Mouse (Mus musculus) frontal cortex, postnatal 14 days (tissue): ENCODE results near the gene Anxa9.
A peak's percentile ranks its signal among the peaks of the same experiment; 100 is the strongest.

ENCODE experiments used
- DNase-seq, 2 experiments: peaks; one replicate each; pipeline ENCODE4 v3.0.0; 2022; ENCODE audit warnings: low spot score in 2 of 2

The Anxa9 gene

DNA sequence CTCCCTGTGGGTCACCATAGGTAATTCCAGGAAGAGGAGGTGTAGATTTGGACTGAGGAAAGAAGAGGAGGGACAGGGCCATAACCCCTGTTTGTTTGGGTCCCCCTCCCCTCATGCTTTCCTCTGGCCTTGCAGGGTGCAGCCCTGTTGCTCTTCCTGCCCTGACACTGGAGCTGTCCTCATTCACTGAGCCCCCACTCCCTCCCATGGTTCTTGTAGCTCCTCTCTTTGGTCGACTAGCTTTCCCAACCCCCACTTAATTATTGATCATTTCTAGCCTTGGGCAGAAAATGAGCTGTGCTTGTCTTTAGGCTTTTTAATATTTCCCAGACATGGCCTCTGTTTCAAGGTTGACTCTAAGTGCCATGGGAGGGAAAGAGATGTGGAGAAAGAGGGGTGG lies 22.9 kb downstream of the Anxa9 start:
- DNase-seq = no peak

DNA sequence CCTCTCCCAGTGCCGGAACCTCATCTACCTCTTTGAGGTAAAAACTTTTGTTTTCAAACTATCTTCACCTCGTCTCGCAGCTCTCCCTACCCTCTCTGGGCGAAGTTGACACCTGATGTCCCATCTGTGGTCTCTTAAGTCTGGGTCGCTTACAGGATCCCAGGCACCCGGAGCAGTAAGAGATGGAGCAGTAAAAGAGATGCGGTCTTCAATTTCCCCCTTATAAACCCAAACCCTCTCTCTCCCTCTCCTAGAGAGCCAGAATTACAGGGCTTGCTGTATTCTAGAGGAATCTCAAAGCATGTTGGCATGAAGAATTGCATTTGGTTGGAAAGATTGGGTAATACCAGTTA lies 23.4 kb downstream of the Anxa9 start:
- DNase-seq = no peak

DNA sequence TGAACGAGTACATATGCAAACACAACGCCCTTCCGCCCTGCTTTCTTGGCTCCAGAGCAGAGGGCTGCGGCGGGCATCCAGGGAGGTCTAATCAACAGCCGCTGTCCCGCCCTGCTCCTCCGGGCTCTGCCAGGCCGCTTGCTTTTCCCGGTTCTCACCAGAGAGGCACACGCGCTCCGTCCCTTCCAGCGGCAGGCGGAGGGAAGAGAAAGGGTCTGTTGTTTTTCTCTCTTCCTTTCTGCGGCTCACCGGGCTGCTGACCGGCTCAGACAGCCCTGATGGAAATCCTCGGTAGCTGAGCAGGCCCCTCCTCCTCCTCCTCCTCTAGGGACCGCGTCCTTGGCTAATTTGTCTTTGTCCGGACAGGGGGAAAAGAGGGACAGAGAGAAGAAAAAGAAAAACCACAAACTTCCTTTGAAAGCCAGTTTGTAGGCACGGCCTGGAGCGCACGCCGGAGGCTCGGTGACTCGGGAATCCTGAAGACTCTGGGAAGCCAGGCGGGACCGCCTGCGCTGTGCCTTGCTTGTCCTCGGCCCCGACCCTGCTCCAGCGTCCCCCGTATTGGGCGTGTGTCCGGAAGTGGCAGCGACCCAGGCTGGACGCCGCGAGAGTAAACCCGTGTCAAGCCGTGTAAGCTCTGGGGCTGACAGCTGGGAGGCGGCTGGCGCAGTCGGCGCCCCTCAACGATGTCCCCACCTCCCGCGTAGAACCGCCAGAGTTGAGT lies 23.9 kb downstream of the Anxa9 start:
- peak; percentile 56 to 63 for DNase-seq

DNA sequence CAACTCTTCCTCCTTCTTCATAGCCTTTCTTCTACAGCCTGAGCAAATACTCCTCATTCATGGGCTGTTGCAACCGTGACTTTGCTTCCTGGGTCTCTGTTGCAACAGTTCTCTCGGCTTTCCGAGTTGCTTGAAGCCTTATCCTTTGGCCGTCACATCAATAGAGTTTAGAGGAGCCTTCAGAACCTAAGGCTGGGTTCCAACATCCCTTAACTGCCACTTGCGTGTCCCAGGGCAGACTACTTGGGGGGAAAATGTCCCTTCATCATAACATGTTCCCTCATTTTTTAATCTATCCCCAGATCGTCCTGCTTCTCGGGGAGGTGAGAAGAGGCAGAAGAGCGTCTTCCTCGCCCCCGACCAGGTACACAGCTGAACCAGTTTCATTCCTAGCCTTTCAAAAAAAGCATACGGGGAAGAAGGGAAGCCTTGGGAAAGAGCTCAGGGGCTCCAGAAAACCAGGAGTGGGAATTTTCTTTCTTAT lies 24.6 kb downstream of the Anxa9 start:
- no peak for DNase-seq

DNA sequence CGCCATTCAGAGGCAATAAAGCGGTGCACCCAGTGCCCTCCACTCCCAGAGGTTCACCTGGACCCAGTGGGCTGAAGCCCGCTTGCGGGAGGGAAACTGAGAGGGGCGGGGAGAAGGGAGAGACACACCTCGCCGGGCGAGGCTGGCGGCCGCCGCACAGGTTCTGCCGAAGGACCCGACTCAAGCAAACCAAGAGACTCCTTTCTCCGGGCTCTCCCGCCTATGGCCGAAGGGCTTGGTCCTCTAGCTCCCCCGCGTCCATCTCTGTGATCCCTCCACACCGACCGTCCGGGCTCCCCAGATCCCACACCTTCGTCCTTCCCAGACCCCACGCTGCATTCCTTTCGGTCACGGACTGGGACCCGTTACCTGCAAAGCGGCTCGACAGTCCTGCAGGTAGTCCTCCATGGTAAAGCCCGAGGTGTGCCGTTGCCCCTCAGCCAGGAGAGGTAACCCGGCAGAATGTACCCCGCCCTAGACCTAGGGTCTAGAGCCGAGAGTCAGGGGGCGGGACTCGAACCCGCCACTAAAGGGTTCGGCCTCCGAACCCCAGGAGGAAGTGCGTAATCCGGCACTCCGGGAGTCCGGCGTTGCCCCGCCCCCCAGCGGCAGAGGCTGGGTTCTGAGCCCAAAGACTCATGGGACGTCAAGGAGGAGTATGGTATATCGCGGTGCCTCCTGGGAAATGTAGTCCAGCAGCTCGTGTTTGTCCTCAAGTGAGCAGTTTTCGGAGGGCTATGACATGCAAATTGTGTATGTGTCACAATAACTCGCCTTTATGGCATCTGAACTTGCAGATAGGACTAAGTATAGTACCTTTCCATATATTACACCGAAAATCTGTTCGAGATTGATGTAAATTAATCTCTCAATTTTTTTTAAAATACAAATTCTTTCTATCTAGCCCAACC lies 25.5 kb downstream of the Anxa9 start, which contains the start of the genes Mindy1 and Prune1:
Gene Mindy1, plus strand, starts transcription at position 130 of the 911 bp plus-strand sequence.
Gene Prune1, minus strand, starts transcription at position 861 of the 911 bp plus-strand sequence.
- peak; percentile 96 to 98 for DNase-seq

DNA sequence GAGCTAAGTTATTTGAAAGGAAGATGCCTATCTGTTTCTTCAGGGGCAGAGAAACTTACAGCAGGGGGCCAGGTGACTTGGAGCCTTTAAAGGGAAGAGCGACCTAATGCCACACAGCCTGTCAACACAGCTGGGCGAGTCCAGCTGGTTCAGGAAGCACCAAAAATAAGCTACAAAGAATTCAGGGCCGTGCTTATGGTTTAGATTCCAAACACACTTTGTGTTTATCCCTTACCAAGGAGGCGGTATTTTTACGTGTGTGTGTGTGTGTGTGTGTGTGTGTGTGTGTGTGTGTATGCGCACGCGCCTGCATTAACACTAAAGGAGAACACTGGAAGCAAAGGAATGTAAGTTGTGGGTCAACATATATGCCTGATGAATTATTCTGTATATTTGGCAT lies 26.2 kb downstream of the Anxa9 start:
- no peak for DNase-seq

DNA sequence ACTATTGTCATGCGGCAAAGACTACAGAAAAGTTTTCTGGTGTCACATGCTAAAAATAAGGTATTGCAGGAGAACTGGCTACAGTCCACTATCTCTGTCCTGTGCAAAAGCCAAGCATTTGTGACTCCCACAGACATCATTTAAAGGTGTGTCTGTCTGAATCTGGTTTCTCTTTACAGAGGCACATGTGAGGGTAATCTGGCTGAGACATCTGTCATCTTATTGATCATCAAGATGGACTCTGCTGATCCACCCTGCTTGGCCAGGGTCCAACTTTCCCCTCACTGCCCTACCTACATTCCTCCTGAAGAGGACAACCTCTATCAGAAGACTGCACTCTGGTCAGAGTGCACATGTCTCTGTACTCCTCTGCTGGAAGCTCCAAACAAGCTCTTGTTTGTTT lies 29.8 kb downstream of the Anxa9 start:
- DNase-seq = no peak

DNA sequence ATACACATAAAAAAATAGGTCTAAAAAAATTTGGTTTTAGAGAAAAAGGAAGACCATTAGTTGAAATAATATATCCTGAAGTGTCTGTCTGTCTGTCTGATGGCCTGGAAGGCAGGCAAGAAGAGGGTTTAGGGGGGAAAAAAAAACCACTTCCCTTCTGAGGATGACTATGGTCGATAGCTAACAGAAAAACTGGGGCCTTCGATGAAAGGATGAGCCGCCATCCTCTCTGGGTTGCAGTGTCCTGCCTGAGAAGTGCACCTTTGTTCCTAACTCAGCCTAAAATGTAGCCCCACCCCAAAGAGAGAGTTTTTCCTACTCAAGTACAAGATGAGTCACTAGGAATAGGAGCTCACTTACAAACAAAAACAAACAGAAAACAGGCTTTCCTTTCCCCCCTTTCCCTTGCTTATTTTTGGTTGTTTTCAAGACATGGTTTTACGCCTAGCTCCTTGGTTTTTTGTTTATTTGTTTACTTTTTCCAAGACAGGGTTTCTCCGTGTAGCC lies 30.5 kb downstream of the Anxa9 start:
- no peak for DNase-seq

DNA sequence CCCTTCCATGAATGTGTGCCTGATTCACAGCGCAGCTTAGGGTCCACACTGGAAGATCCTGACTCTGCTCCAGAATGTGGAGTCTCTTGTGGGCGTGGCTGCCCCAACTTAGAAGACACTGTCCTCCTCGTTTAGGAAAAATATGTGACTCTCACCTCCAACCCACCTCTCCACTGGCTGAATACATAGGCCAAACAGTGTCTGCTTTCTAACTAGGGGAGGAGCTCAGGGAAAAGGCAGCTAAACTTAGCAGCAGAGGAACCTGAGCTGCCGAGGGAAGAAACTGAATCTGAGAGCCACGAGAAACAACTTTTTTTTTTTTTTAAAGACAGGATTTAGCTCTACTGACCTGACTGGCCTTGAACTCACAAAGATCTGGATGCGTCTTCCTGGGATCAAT lies 31.8 kb downstream of the Anxa9 start:
- no peak for DNase-seq

DNA sequence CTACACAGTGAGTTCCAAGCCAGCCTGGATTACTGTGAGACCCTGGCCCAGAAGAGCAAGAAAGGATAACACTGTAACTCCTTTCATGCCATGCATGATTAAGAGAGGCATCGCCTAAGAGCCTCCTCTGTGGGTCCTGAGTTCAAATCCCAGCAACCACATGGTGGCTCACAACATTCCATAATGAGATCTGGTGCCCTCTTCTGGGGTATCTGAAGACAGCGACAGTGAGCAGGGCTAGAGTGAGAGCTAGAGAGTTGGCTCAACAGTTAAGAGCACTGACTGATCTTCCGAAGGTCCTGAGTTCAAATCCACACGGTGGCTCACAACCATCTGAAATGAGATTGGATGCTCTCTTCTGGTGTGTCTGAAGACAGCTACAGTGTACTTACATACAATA lies 32.5 kb downstream of the Anxa9 start:
- DNase-seq = no peak

DNA sequence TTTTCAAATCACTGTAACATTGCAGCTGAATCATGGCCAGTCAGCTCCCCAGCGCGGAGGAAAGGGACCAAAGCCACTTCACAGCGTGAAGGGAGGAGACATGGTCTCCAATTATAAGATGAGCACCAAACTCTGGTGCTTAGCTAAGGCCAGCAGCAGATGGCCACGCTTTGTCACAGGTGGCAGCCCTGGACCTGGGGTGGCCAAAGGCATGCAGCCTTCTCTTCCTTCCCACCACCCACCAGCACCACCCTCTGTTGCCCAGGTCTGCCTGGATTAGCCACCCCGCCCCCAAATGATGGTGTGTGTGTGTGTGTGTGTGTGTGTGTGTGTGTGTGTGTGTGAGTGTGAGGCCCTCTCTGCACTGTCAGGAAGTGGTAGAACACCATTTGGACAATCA lies 33.5 kb downstream of the Anxa9 start:
- DNase-seq = no peak

DNA sequence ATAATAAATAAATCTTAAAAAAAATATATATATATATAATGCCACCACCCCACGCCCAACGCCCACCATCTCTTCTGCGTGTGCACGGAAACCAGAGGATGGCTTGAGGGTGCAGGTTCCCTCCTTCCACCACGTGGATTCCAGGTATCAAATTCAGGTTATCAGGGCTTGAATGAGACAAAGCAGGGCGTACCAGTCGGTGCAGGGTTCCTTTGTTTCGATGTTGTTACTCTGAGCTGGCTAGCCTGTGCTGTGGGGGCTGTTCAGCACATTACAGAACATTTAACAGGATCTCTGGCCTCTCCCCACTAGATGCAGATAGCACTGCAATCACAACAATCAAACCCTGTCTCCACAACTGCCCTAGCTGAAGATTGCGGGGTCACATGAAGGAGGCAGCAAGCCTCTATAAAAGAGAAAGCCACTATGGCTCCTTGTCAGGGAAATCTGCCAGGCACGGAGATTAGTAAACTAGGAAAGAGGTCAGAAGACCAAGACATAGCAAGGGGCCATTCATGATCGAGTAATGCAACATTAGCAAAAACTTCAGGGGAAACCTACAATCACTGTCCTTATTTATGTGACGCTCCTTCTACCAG lies 36.1 kb downstream of the Anxa9 start:
- no peak for DNase-seq

DNA sequence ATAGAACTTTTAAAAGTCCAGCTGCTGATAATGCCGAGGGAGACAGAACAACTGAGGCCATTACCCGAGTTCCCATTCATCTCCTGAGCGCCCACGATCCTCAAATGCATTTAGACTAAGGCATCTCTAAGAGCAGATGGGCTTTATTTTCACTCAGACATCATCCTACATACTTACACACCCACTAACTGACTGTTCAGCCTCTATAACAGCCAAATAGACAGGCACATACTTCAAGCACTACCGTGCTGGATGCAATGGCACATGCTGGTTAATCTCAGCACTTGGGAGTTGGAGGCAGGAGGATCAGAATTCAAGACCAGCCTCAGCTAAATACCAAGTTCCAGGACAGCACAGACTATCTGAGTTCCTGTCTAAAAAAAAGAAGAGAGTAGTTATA lies 37.2 kb downstream of the Anxa9 start:
- no peak for DNase-seq

DNA sequence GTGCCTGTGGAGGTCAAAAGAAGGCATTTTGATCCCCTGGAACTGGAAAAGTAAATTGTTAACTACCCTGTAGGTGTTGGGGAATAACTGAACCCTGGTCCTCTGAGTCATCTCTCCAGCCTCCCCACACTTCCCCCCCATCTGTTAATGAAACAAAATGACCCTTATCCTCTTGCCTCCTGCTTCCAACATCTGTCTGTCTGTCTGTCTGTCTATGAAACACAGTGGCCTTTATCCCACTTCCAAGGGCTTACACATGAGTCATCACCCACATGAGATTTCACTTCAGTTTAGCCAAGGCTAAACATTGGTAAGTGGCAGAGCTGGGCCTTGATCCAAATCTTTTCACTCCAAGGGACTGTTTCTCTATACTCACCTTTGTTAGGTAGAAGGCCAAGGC lies 39.1 kb downstream of the Anxa9 start:
- no peak for DNase-seq

DNA sequence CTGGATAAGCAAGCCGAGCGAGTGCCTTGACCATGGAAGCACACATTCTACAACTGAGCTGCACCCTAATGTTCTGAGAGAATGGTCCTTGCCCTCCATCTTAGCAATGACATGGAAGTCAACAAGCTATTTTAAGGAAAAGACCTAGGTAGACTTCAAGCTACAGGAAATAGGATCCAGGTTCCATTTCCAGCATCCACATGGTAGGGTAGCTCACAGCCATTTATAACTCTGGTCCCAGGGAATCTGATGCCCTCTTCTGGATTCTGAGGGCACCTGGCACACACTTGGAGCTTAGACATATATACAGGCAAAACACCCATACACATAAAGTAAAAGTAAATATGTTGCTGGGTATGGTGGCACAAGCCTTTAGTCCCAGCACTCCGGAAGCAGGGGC lies 40.9 kb downstream of the Anxa9 start:
- DNase-seq = no peak

DNA sequence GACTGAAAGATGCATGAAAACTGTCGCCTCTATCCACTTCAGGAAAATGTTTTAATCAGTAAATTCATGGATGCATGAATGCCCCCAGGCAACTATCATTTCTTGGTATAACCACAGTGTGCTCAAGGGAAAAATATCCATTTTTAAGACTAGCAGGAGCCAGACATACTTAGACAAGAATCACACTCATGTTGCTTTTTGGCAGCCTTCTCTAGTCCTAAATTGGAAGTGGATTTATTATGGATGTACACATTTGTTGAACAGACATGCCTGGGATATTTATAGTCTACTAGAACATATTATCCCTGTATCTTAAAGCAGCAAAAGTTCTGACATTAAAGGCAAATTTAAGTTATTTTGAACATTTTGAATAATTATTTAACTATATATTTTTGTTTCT lies 42.3 kb downstream of the Anxa9 start:
- DNase-seq = no peak

DNA sequence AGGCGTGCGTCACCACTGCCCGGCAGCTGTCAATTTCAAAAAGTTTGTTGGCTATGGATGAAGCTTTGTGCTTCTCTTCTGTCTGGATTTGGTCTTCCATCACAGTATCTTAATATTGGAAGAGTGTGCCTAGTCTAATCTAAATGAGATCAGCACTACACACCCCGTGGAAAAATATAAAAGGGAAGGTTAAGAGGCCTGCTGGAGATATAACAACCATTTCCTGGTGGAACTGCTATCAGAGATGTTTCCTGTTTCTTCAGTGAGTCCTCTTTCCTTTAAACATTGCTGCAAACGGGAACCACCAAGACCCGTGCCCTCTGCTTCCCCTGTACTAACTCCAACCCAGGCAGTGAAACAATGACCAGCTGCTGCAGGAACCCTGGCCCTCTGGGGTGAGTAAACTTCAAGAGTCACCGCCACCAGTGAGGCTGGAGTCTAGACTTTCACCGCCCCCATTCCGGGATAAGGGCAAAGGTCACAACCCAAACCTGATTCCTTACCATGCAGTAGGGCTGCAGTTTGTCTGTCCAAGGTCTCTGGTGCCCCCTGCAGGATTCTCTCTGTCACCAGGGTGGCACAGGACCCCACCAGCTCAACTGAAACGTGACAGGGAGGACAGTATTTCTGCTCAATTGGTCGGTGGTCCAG lies 43.8 kb downstream of the Anxa9 start:
- peak; percentile 51 to 55 for DNase-seq

DNA sequence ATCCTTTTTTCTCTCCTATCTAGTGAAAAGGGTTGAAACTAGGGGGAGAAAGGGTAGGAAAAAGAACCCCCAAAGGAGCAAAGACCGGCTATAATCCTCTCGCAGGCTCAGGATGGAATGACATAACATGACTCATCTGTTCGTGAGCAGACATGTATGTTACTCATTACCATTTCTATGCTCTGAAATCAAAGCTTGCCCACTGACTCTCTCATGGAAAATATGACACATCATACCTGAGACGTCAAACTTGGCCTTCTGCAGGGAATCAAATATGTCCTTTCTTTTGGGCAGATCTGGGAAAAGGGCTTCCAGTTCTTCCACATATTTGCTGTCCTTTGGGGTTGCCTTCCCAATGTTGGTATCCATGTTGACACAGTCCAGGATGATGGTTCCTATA lies 45.0 kb downstream of the Anxa9 start:
- DNase-seq = no peak

DNA sequence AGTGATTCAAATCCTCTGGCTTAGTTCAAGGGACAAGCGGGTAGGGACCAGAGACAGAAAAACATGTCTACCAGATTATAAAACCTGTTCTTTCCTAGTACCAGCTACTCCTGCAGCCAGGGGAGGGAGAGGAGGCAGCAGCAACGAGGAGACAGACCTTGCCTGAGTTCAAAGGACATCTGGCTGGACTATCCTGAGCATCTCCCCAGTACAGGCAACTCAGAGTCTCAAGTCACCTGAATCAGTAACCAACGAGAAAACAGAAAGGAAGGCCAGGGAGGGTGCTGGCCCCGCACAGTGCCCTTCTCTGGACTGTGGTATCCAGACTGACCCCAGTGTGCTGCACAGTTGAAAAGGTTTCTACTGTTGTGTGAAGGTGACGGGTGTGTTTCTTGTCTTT lies 50.0 kb downstream of the Anxa9 start:
- no peak for DNase-seq

DNA sequence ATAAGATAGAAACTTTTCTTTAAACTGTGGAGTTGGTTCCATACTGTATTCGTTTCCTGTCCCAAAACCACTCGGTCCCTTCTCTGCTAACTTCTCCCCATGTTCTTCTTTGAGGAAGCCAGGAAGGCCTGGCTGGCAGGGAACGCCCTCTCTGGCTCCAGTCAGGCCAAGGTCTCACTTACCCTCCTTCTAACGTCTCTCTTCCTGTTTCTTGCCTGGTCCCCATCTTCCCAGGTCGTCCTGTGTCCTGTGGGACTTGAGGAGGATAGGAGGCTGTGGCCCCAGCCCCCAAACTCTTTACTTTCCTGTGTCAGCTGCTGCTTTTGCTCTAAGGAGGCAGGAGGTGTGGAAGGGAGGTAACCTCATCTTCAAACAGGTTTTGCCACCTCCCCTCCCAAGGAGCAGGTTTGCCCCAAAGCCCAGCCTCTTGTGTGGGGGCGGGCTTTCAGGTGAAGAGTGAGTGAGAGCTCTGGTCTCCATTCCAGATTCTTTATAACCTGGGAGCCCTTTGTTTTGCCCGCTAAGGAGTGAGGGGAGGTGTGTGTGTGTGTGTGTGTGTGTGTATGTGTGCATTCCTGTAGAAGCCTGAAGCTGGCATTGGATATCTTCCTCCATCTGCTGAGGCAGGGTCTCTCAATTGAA lies 56.1 kb downstream of the Anxa9 start, which contains the start of gene Bnipl:
Gene Bnipl, minus strand, starts transcription at position 411 of the 642 bp plus-strand sequence.
- no peak for DNase-seq

DNA sequence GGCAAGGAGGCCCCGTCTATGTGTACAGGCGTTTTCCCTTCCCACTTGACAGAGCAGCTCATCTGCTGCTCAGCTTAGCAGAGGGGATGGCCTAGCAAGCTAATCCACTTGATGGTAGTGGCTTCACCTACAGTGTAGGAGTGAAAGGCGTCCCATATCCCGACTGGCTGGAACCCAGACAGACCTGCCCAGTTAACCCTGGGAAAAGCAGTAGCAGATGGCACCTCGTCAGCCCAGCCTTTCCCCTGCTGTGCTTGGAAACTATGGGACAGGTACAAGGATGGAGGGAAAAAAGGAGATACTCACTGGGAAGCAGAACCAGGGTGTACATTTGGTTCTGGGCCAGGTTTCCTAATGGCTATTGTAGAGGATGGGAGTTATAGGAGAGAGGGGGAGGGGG lies 56.6 kb downstream of the Anxa9 start:
- no peak for DNase-seq
